Mouse (Mus musculus): ENCODE measurements at regions not wholly inside any gene's neighbourhood (a gene's known extent, or its start where the extent isn't known, plus 50 kb on each side); places are given as distances from the start of the nearest gene placed in this dataset.

DNA sequence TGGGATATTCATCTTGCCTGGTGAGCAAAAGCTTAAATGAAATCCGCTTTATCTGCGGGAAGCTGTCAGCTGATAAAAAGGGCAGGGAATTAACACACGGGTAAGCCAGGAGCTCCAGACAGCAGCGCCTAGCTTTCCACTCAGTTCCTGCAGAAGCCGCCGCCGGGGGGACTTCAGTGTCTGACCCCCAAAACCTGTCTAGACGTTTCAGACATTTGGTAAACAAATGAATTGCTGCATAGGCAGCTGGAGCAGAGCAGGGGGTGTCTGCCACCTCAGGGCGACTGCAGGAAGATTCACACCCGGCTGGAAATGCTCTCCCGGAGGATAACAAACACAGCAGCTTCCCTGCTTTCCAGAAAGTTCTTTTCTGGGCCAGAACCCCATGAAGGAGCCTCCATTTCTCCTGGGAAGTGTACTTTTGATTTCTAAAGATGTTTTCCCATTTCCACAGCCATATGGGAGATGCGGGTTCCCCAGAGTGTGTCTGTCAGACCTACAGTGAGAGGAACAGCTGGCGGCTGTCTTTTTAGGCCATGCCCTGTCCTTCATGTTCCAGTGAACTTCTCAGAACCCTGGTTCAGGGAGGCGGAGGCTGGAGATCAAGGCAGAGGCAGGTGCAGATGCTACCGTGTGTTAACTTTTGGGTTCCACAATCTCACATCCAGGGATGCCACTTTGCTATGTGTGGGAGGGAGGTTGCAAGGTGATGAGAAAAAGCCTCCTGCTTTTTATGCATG is 58.7 kb upstream of the Pmepa1 start:
- DNase-seq (ENCODE audit: low read depth, low spot score) = no peak

- no peak for DNase-seq (ENCODE audit: low read depth, low spot score)
Observed at GRCm38 (mm10) chr2:173335859-173336258, 59.5 kb upstream of the Pmepa1 start.

DNA sequence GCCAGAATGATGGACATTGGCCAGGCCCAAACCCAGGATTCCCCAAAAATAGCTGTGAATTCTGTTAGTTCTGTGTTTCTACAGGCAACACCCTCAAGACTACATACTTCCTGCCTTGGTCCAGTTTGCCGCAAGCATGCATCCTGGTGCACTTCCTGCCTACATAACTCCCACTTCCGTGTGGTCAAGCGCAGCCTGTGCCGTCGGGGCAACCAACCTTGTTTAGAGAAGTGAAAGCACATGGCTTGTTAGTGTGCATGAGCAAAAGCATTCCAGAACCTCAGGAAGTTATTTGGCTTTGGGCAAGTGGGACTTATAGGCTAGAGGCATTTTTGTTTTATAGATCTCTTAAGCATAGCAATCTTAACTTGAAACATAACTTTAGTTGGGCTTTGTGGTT is 61.3 kb upstream of the Pmepa1 start:
- DNase-seq (ENCODE audit: low read depth, low spot score) = no peak

GRCm38 (mm10) chr2:173338671-173339070 is 62.3 kb upstream of the Pmepa1 start:
- DNase-seq (ENCODE audit: low read depth, low spot score) = no peak

DNA sequence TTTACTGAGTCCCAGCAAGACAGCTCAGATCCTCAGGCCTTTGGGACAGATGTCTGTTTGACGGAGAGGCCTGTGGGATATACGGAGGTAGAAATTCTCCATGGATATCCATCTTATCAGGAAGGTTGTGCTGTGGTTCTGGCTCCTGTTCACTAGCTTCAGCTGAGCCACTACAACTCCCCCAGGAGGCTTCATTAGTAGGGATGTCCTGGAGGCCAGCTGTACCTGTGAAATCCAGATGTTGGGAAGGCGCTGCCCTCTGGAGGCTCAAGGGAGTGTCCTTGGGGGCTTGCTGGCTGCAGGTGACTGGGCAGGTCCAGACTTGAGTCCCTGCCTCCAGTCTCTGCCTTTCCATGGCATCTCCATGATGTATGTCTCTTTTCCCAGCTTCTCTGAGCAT is 62.9 kb upstream of the Pmepa1 start:
- no peak for DNase-seq (ENCODE audit: low read depth, low spot score)

DNA sequence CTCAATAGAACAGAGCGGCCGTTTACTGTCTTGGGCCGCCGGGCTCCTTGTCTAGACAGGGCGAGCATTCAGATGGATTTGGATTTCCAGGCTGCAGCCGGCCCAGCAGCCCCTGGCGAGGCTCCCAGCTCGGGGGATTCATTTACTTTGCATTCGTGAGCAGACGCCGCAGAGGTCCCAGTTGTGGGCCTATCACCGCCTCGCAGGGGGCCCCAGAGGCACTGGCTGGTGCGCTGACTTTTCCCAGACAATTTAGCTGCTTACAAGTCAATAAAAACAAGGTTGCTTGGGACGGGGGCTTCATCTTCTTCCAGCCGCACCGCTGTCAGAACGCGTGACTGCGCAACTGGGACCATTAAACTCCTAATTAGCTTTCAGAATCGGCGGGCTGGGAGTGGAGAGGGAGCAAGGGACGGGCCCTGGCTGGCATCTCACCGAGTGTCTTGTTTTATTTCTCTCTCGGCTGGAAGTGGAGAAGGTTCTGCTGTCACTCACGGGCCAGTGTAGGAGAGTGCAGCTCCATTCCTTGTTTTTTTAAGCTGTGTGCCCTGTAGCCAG is 63.8 kb upstream of the Pmepa1 start:
- peak; percentile 57 for DNase-seq (ENCODE audit: low read depth, low spot score)

- no peak for DNase-seq (ENCODE audit: low read depth, low spot score)
Observed at GRCm38 (mm10) chr2:173342605-173343260, 66.4 kb upstream of the Pmepa1 start.

- no peak for DNase-seq (ENCODE audit: low read depth, low spot score)
Observed at GRCm38 (mm10) chr2:173343665-173344064, 67.3 kb upstream of the Pmepa1 start.

DNA sequence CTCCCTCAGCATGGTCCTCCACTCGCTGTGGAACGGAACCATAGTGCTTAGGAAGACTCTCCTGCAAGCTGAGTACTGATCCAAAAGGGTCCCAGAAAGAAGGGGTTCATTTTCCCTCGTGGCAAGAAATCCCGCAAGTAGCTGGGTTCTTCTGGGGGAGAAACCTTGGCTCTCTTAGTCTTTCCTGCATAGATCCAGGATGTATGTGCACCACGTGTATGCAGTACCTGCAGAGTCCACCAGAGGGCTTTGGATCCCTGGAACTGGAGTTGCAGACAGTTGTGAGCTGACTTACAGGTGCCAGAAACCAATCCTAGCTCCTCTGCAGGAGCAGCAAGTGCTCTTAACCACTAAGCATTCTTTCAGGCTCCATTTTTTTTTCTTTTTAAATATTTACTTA is 67.9 kb upstream of the Pmepa1 start:
- DNase-seq (ENCODE audit: low read depth, low spot score) = peak; percentile 86

GRCm38 (mm10) chr2:173347341-173347740 is 71.0 kb upstream of the Pmepa1 start:
- DNase-seq (ENCODE audit: low read depth, low spot score) = no peak

DNA sequence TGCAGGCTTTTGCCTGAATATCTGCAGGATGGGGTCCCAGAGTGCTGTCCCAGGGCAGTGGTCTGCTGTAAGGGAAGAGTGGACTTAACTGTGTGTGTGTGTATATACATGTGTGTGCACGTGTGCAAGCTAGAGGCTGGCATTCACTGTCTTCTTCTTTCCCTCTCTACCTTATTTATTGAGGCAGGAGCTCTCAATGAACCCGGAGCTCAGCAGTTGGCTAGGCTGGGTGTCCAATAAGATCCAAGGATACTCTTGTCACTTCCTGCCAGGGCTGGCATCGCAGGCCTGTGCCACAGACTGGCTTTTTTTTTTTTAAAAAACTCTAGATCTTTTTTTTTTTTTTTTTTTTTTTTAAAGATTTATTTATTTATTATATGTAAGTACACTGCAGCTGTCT is 72.4 kb upstream of the Pmepa1 start:
- DNase-seq (ENCODE audit: low read depth, low spot score) = no peak

DNA sequence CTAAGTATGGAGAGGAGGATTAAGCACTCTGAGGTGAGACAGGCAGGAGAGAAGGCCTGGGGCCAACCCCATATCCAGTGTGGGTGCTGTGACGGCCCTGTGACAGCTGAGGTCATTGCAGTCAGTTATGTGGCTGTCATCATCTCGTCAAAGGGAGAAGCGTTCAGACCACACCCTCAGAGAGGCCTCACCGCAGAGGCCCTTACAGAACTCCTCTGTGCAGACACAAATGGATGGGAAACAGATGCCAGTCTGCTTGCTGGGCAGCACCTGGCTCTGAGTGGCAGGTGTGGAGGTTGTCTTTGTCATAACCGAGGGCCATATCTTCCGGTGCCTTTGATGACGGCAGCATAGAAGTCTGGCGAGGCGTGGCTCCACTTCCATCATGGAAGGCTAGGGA is 73.2 kb upstream of the Pmepa1 start:
- no peak for DNase-seq (ENCODE audit: low read depth, low spot score)

- no peak for DNase-seq (ENCODE audit: low read depth, low spot score)
Observed at GRCm38 (mm10) chr2:173349910-173350309, 73.6 kb upstream of the Pmepa1 start.

- no peak for DNase-seq (ENCODE audit: low read depth, low spot score)
Observed at GRCm38 (mm10) chr2:173350405-173350804, 74.1 kb upstream of the Pmepa1 start.

GRCm38 (mm10) chr2:173350831-173351230 is 74.5 kb upstream of the Pmepa1 start:
- no peak for DNase-seq (ENCODE audit: low read depth, low spot score)

GRCm38 (mm10) chr2:173351831-173352755 is 75.8 kb upstream of the Pmepa1 start:
- peak; percentile 41 for DNase-seq (ENCODE audit: low read depth, low spot score)

DNA sequence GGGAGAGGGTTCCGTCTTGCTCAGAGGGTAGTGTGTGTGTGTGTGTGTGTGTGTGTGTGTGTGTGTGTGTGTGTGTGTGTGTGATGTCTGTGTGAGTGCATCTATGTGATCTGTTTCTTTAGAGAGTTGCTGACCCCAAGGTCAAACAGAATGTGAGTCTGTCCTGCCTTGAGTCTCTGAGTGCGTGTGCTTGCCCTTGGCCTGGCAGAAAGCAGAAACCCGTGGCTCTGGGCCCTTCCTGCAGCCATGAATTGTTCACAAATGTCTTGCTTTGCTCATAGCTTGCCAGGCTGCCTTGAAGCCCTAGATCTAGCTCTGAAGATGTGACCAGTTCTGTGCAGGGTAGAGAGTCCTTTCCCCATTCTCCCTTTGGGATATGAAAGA is 76.4 kb upstream of the Pmepa1 start:
- DNase-seq (ENCODE audit: low read depth, low spot score) = no peak

DNA sequence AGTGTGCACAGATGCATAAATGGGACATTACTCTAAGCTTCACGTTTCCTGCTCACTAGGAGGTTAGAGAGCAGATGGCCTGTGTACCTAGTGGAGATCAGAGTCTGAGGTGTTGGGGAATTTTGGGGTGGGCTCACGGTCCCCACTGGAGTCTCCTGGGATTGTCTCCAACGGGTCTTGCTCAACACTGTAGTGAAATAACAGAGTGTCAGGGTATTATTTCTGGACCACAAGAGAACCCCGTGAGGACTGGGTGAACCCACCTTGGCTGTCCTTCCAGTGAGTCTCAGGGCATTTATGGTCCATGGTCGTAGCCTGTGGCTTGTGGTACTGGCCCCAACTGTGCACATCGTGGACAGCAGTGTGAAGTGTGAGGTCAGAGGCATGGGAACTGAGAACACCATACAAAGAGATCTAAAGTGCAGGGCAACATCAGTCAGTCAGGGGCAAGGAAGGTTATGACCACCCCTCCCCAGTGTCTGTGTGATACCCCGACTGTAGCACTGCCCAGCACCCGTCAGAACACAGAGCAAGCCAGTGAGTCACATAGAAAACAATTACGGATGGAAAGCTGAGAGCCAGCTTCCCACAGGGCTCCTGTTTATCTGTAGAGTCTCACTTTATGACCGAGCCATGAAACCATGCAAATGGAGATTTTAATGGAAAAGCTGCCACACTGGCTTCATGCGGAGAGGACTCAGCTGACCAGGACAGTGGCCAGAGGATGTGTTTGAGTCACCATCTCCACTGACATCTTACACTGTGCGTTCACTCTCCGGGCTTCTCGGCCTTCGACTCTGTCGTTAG is 77.3 kb upstream of the Pmepa1 start:
- no peak for DNase-seq (ENCODE audit: low read depth, low spot score)

DNA sequence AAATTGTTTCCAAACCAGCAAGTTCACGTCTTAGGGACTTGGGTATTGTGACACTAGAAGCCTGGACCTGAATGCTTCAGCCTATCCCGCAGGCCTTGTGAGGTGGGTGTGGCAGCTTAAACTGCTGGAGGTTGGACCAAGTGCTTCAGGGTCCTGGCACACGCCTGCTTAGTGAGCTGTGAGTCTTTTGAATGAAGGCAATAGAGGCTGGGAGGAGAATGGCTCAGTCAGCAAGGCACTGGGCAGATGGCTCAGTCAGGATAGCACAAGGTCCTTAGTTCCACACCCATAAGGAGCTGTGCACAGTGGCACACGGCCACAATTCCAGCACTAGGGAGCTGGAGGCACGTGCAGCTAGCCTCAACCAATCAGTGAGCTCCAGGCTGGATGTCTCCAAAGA is 80.5 kb upstream of the Pmepa1 start:
- DNase-seq (ENCODE audit: low read depth, low spot score) = peak; percentile 53

DNA sequence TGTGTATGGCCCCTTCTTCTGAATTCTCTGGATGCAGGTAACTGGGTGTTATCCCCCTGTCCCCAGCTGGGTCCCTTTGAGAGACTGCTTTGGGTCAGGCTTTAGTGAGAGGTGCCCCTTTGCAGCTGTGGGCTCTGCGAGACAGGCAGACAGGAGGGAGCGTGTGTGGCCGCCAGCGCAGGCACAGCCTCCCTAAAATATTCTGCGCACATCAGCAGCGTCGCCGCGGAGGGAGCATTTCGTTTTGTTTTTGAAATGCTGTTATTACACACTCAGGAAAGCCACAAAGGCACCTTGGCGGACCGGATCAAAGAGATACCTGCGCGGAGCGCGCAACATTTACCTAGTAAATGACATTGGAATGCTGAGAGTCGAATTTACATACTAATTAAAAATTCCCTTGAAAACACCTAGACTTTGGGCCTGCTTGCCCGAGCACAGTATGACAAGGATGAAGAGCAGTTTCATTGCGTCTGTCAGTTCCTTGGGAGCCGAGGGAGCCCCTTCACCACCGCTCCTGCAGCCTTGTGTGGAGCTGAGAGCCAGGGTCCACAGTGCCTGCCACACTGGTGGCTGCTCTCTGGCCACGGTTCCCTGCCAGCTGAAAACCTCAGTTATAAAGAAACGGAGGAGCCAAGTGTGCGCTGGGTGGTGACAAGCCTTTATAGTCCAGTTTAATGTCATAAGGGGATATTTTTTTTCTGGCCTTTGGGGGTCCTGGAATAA is 89.3 kb upstream of the Pmepa1 start:
- peak; percentile 43 for DNase-seq (ENCODE audit: low read depth, low spot score)

GRCm38 (mm10) chr2:173366734-173367133 is 90.4 kb upstream of the Pmepa1 start:
- DNase-seq (ENCODE audit: low read depth, low spot score) = no peak
